Mouse (Mus musculus) thymus, adult 18-20 months (tissue): ENCODE measurements around the gene Ddt.
"Not testable (repeated sequence)": the region's sequence is repeated elsewhere in the genome, so short reads cannot be mapped to it uniquely, and the experiment has no call there.

Experiments used
- DNase-seq, 2 experiments: peaks; one replicate each; pipeline ENCODE4 v3.0.0; 2022; ENCODE audit warnings: mixed read lengths in 2 of 2

The Ddt gene

DNA sequence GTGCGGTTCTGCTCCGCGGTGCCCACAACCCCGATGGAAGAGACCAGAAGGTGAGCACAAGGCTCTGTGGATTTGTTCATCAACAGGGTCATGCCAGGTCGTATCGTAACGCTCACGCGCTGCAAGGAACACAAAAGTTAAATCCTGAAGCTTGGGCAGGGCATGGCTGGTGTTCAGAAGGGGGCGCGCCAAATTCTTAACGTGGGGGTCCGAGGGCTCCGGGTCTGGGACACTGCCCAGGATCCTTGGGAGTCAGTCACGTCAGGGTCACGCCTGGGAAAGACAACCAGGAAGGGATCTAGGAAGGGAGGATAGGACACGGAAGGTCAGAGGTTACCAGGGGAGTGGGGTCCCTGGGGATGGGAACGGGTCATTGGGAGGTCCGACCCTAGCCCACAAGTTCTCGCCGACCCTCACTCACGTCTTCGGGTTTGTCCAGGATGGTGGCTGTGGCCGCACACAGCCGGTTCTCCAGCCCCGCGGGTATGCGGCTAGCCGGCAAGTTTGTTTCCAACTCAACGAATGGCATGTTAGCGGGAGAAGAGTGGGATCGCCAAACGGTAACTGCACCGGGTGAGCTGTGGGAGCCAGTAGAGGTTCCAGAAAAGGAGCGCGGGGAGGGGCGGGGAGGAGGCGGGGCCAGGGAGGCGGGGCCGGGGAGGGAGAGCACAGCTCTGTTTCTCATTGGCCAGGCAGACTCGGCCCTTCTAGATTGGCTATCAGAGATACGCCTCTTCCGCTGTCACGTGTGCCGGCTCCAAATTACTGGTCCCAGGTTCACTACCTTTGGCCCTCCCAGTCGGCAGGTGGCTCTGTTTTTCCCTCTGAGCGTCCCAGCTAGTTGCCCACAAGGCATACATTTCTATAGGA, at the start of gene Ddt:
TSS of gene Ddt (minus strand) at position 620 of the 870 bp plus-strand sequence.
- DNase-seq: peak; percentile 74 to 88

DNA sequence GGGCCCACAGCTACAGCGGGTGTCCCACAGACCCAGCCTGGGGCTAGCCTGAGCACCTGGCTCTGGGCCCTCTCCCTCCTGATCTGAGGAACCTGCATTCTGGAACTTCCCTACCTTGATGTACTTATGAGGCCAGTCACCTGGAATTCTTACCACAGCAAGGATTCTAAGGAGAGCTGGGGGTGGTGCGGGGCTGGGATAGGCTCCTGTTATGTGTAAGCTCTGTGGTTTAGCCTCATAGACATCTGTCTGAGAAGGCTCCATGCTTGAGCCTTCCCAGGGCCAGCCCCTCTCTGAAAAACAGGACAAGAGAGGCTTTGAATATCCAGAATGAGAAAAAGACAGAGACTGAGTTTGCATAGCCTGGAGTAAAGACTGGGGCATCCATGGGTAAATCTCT, 49.2 kb upstream of the Ddt start, which contains the start of gene Gstt4:
TSS of gene Gstt4 (minus strand) at position 101 of the 400 bp plus-strand sequence.
- no peak for DNase-seq

DNA sequence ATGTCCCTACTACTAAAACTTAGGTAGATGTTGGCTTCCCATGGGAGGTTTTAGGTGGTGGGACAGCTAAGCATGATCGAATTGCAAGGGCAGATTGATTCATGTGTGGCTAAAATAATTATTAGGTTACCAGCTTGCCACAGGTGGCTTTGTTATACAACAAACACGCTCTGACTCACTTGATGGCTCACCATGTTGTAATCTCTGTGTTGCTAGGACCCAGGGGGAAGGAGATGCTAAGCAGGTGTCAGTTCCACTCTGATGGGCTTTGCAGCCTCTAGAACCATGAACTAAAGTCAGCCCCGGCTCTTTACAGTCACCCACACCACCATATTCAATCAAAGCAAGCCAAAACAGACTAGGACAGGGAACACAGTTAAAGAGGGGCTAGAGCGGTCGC, 46.7 kb upstream of the Ddt start:
- no peak for DNase-seq

DNA sequence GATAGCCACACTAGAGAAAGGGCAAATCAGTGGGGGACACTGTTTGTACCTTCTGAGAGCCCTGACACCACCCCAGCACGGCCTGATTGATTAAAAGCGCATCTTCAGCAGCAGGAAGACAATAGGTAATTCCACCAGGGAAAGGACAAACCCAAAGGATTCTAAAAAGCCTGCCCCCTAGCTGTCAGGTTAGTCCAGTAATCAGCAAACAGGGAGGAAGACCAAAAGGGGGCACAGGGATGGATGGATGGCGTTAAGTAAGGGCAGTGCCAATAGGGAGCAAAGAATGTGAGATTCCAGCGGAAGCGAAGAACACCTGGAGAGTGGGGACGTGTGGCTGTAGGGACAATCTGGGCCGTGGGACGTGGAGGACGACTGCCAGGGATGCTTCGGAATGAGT, 45.4 kb upstream of the Ddt start:
- no peak for DNase-seq

DNA sequence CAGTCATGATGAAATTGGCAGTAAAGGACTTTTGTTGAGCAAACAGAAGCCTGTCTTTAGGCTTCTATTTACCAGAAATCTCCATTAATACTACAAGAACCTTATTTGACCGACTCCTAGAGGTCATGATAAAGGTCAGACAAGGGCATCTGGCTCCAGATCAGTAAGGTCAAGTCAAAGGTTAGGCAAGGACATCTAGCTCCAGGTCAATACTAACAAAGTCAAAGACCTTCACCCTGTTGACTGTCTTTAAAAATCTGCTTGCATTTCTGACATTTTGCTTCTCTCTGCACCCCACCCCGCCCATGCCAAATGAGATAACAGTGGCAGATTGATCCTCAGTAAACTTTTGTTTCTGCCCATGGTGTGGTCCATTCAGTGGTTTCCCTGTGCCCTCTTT, 31.0 kb upstream of the Ddt start:
- DNase-seq: no peak

DNA sequence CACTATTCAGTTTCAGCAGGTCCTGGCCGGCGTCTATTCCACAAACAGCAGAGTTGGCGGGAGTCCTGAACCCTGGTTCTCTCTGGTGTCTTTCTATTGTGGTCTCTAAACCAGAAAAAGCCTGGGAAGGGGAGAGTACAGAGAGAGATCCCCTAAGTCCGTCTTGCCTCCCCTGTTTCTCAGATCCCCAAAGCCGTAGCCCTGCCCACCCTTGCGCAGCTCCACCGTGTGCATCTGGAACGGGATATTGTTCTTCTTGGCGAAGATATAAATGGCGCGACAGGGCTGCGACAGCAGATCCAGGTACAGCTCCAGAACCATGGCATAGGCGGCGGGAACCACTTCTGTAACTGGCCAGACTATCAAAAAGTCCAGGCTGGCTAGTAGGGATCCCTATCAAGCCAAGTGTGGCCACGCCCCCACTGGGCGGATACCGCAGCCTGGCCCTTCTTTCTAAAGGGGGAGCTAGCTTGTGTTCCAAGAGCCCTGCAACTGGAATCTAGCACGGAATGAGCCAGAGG, 25.0 kb upstream of the Ddt start, which contains the start of gene Gstt1:
TSS of gene Gstt1 (minus strand) at position 409 of the 521 bp plus-strand sequence.
- no peak for DNase-seq

DNA sequence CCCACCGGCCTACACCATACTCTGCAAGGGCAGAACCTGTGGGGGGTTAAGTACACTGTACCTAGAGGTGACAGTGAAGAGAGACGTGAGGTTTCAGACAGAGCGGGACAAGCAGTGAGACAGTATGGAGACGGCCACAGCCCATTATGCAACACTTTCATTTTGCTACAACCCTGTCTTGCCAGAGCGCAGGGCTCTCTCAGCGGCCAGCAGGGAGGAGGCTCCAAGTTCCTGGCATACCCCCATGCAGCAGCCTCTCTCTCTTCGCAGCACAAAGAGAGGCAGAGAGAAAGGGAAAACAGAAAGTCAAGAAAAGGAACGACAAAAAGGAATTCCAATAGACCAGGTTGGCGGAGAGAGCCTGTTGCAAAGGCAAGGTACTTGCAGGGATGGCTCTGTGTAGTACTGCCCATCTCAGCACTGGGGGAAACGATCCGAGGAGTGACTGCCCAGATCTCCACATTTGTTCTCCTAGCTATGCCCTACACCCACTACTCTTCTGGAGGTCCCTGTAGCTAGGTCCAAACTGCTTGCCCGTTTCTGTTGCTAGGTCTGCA, 24.5 kb upstream of the Ddt start:
- DNase-seq: no peak

DNA sequence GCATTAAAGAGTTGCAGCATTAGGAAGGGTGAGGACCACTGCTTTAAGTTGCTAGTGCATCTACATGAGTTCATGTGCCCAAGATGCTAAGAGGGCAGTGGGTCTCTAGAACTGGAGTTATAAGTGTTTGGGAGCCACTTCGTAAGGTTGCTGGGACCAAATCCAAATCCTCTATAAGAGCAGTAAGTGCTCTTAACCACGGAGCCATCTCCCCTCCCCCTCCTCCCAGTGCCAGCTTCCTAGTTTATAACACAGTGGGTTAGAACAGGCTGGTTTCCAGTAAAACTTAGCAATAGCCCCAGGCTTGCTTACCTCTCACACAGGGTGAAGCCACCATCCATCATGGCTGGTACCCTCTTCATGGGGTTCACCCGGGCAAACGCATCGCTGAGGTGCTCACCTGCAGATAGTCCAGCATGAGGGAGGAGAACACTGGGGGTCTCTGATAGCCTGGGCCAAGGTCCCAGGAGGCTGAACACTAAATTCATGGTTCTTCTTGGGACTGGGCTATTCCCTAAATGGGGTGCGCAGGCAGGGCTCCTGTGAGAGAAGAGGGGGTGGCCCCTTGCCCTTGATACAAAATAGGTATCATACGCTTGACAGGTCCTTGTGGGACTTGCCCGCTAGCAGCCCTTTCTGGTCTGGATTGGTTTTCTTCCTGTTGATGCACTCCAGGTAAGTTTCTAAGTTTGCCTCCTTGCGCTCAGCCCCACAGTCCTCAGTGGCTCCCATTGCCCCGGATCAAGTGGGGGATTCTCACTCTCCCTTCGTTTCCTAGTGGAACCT, 23.7 kb upstream of the Ddt start:
- no peak for DNase-seq

DNA sequence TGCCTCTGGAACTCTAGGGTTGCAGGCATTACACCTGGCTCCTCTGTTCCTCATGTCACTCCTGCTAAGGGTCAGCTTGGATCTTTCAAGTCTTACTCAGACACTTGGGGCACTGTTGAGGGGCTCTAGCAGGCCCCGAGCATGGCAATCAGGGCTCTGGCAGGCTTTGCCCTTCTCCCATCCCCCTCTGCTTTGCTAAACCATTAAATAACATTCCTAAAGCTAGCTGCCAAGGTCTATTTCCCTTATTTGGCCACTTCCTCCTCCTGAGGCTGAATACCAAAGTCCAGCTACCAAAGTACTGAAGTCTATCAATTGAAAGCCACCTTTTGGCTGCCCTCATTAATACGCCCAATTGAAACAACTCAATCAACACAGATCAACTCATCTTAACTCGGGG, 21.7 kb upstream of the Ddt start:
- DNase-seq: no peak

DNA sequence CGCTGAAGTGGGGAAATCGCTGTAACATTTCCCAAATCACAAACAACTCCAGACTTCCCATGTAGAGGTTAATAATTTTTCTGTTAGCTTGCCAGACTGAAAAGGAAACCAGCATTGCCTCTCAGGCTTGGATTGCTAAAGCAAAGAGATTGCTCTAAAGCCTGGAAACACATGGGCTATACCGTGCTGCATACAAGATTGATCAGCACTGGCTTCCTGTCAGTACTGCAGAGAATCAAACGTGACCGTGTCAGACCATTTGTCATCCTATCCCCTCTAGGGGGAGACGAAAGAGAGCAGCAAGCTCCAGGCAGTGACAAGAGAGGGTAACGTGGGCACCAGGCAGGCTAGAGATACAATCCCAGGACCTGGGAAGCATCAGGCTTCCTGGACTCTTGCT, 17.6 kb upstream of the Ddt start:
- no peak for DNase-seq

DNA sequence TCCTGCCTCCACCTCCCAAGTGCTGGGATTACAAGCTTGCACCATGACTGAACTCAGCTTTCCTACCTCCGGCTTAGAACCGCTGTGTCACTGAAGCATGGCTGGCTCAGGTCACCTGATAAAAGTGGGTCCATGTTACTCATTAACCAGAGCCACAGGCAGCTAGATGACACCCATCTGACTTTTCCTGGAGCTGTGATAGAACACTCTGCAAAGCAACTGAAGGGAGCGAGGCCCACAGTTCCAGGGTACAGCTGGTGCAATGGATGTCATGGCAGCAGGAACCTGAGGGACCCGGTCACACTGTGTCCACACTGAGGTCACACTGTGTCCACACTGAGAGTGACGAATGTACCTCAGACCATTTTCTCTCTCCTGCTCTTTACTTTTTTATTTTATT, 16.6 kb upstream of the Ddt start:
- DNase-seq: no peak

DNA sequence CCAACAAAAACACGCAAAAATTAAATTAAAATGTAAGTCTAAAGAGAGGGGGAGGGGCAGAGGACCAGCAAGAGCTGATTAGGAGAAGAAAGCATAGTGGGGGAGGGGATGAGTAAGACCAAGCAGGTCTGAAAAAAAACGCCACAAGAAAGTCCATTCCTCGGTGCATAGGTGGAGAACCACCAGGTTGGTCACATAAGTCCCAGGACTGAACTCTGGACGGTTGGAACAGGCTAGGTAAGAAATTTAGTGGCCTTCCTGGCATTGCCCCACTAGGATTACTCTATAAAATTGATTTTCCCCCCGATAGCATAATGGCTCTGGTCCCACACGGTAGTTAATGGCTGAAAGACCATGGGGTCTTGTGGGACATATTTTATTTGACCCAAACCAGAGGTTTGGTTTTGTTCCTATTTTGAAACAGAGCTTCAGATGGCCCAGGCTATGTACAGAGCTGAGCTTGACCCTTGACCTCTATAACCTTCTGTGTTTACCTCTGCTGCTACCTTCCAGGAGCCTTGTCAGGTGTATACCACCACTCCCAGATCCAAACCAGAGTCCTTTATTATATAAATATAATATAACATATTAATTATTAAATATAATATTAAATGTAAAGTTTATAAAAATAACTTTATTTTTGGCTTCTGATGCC, 16.0 kb upstream of the Ddt start:
- no peak for DNase-seq

DNA sequence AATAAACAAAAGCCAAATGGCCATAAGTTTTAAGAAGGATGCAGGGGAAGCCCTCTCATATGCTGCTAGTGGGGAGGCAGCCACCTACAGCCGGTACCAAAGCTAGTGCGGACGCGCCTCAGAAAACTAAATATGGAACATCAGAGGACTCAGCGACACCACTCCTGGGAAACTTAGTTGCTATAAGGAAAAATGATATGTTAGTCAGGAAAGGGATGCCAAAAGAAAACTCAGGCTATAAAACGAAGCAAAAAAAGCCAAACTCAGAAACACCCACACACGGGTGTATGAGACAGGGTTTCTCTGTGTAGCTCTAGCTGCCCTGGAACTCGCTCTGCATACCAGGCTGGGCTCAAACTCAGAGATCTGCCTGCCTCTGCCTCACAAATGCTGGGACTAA, 15.1 kb upstream of the Ddt start:
- DNase-seq: no peak

DNA sequence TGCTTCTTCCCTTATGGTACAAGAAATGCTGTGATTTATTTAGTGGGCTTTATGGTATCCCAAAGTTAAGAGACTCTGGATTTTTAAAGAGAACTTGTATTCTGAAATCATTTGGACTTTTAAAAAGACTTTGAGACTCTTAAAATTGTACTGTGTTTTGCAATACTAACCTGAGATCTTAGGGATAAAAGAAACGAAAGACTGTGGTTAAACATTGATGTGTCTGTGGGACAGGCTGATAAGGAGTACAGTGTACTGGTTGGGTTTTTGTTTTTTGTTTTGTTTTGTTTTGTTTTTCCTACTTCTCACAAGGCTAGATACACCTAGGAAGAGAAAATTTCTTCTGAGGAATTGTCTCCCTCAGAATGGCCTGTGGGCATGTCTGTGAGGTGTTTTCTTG, 12.2 kb upstream of the Ddt start:
- no peak for DNase-seq

DNA sequence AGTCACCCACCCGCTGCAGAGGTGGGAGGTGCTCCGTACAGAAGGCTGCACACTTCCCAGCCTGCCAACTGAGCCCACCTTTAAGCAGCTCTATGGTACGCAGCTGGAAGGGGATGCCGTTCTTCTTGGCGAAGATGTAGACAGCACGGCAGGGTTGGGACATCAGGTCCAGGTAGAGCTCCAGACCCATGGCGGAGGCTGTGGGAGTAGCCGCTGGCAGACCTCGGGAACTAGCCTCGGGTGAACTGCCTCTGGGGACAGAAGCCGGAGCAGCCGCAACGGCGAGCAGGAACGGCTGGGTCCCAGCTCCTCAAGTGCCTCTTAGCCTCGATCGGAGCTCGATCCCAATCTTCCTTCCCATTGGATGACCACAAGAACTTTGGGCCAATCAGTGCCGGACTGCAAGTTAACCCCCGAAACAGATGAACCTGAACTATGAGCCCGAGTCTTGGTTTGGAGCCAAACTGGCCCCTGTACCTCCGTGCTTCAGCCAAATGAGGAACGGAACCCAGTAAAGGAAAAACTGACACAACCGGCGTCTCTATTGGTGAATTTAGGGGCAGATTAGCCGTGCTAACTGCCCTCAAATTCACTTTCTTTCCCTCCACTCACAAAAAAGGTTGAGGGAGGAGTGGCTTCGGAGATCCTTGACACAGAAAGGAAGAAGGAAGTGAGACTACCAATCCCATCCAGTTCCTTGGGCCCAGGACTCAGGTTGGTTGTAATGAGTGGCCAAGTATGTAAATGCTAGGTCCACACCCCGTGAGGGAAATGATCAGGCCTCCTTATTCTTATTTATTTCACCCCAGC, 7.8 kb upstream of the Ddt start, which contains the start of the genes Gm20441 and Gstt3:
TSS of gene Gm20441 (minus strand) at position 186 of the 810 bp plus-strand sequence.
TSS of gene Gstt3 (minus strand) at position 646 of the 810 bp plus-strand sequence.
- DNase-seq: peak; percentile 11 to 24

DNA sequence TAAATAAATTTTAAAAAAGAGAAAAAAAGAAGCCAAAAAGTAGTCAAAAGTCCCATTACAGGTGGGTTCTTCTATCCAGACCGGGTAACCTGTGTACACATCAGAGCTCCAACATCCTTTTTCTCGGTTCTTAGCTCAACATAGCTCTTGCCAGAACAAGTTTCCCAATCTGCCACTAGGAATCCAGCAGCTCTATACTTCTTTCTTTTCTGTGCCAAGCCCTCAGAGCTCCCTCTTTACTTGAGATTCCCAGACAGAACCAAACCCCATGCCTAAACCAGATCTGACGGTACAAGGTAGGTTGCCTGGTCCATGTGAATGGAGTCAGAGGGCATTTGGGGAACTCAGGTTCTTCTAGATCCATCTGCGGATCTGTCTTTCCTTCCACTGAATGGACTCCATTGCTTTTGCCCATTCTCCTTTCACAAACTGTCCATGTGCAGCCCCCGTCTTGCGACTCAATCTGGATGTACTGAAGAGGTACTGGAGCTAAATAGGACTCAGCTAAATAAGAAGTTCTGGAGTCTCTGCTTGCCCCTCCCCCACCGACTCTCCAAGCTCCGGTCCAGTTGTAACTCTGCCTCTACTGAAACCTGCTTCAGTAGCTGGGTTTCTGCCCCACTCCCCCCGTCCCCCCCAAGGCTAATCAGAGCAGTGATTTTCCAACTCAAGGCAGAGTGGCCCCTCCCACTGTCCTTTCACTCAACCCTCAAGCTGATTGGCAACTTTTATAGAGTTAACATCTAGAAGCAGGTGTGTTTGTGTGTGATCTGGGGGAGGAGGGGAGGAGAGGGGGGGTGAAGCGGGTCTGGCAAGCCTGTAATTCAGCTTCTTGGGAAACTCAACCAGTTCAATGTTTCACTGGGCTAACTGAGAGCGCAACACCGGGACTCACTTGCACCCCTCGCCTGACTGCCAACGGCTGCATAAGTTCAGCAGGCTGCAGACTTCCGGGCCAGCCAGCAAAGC, 6.3 kb upstream of the Ddt start:
- no peak for DNase-seq

DNA sequence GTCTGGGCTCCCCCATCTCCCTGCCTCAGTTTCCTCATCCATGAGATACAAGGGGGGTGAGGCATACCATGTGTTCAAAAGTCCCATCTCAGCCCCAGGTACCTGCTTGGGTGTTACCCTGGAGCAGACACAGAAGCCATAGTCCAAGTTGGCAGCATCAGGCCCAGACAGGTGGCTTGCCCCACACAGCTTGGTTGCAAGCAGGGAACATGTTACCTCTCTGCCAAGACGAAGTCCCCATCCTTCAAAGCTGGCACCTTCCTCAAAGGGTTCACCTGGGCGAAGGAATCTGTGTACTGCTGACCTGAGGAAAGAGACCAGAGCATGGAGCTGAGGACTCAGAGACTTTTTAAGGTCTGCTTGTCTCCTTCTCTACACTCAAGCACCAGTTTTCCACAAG, 4.7 kb upstream of the Ddt start:
- no peak for DNase-seq

DNA sequence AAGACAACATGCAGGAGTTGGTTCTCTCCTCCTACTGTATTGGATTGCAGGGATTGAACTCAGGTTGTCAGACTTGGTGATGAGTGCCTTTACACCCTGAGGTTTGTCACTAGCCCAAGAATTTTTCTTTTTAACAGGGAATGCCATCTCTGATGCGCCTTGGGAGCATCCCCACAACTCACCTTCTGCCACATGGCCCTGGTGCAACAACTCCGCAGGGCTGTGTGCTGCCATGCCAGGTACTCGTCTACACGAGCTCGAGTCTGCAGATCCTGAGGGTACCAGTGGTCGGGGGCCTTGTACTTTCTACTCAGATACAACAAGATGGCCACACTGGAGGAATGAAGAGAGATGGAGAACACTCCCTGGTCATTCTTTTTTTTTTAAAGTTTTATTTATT, 3.3 kb upstream of the Ddt start:
- no peak for DNase-seq

DNA sequence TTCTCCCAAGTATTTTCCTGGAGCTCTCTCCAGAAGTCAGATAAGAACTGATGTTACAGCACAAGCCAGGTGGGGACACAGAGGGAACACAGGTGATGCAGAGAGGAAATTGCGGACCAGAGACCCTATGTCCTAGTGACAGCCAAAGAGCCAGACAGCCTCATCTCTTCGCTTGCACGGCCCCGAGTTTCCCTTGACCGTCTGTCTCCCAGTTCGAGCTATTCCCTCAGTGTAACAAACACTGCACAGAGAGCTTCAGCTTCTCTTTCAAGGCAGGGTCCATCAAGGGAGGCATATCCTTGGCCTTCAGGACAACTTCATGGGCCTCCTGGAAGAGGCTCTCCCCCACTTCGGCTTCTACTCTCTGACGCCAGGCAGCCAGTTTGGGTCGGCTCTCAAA, 1.4 kb upstream of the Ddt start:
- no peak for DNase-seq

DNA sequence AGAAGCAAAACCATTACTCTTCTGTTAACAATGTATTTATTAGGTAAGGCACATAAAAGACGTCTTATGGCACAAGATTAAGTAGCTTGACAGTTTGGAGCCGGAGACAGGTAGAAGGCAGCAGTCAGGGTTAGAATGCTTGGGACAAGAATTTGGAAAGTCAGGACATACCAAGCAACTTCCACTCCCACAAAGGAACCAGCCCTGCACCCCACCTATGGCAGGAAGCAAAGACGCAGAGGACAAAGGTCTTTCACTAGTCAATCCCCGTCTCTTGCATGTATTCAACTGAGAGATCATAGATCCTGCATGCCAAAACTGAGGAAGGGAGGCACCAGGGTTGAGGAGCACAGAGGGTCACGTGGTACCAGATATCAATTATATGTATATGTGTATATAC, 888 bp upstream of the Ddt start:
- no peak for DNase-seq

DNA sequence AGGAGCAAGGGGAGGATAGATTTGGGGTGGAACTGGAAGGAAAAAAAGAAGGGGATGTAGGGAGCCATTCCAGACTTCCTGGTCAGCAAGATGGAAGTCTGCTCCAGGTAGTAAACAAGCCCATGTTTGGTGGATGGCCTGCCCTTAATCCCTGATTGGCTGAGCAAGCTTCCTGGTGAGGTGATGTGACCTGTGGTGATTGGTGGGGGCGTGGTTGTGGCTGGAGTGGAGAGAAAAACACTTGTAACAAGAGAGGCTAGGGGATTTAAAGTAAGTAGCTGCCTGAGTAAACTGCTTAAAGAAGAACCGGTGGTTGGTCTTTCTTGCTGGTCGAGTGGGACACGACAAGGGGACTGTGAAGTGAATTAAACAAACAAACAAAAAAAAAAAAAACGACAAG, 5.5 kb downstream of the Ddt start:
- DNase-seq: not testable (repeated sequence)
